Mouse (Mus musculus) ES-E14 (cell line): ENCODE data around the gene Col4a3. TPM values are rescaled to one million over a fixed set of nuclear protein-coding genes. Genes with fewer than 3 reads are reported as not detected.
A peak's percentile ranks its signal among the peaks of the same experiment; 100 is the strongest.

Source experiments
- DNase-seq: peaks from one replicate; pipeline ENCODE4 v3.0.0-alpha.2; 2013; ENCODE audit warnings: low read depth, low spot score
- H3K27ac ChIP-seq: 2 replicates; pipeline ENCODE4 v1.5.1; 2012; ENCODE audit warnings: low read depth, mild to moderate bottlenecking, low read length, moderate library complexity, mixed read lengths; ENCODE audit not compliant: poor library complexity, insufficient read depth, severe bottlenecking
- H3K36me3 ChIP-seq: 2 replicates; pipeline ENCODE4 v1.6.1; 2012; ENCODE audit warnings: mild to moderate bottlenecking, low read length, moderate library complexity, mixed read lengths; ENCODE audit not compliant: control insufficient read depth, poor library complexity, insufficient read depth, severe bottlenecking
- H3K4me1 ChIP-seq, 2 experiments: fragments of 150-350 bp in 1 of 2; sonication (generic) in 1 of 2; 2 replicates each; pipeline ENCODE4 v1.6.1; 2012; ENCODE audit warnings: low read length in 2 of 2, mild to moderate bottlenecking in 1 of 2, mixed read lengths in 1 of 2; ENCODE audit not compliant: control insufficient read depth in 2 of 2, insufficient read depth in 2 of 2, poor library complexity in 1 of 2
- H3K4me3 ChIP-seq, 2 experiments: fragments of 150-350 bp in 1 of 2; sonication (generic) in 1 of 2; 2 replicates each; pipeline ENCODE4 v1.5.1; 2012; ENCODE audit warnings: low read length in 2 of 2, low read depth in 1 of 2, mild to moderate bottlenecking in 1 of 2, mixed read lengths in 1 of 2; ENCODE audit not compliant: insufficient read depth in 1 of 2, poor library complexity in 1 of 2, severe bottlenecking in 1 of 2
- H3K9ac ChIP-seq: 2 replicates; pipeline ENCODE4 v1.6.1; 2012; ENCODE audit warnings: low read depth, mild to moderate bottlenecking, low read length, mixed read lengths; ENCODE audit not compliant: poor library complexity, insufficient read depth, severe bottlenecking
- H3K9me3 ChIP-seq: fragments of 150-350 bp; sonication (generic); 2 replicates; pipeline ENCODE4 v1.6.1; 2012; ENCODE audit warnings: low read depth, mild to moderate bottlenecking, low read length; ENCODE audit not compliant: control insufficient read depth, insufficient read depth
- CHD2 ChIP-seq: IDR thresholded peaks from 2 replicates; pipeline ENCODE4 v1.6.1; 2014; ENCODE audit warnings: mild to moderate bottlenecking, low read depth, low read length, inconsistent platforms
- HCFC1 ChIP-seq: IDR thresholded peaks from 2 replicates; pipeline ENCODE4 v1.6.1; 2012; ENCODE audit warnings: low read length, inconsistent platforms, borderline replicate concordance; ENCODE audit not compliant: insufficient read depth
- MAFK ChIP-seq: IDR thresholded peaks from 2 replicates; pipeline ENCODE4 v1.6.1; 2014; ENCODE audit warnings: mild to moderate bottlenecking, low read depth, low read length, inconsistent platforms; ENCODE audit not compliant: insufficient read depth
- ZC3H11A ChIP-seq: IDR thresholded peaks from 2 replicates; pipeline ENCODE4 v1.6.1; 2012; ENCODE audit warnings: low read depth, mild to moderate bottlenecking, inconsistent platforms, low read length, borderline replicate concordance
- ZNF384 ChIP-seq: IDR thresholded peaks from 2 replicates; pipeline ENCODE4 v1.6.1; 2012; ENCODE audit warnings: low read depth, low read length, inconsistent platforms
- in situ Hi-C, 2 experiments: fragments of 600-800 bp; cut with MboI; formaldehyde crosslinking; loops; one replicate each; pipeline ENCODE4 v1.15.1; 2025; ENCODE audit warnings: low sequenced_read_pairs in 2 of 2, inconsistent platforms in 1 of 2; ENCODE audit not compliant: unreplicated experiment in 2 of 2
- total RNA-seq: library from RNA; depleted of rRNA; stranded (reverse); fragments of 300-350 nt; gene quantifications from 2 replicates; pipeline ENCODE4 v1.2.3, GENCODE M21; 2012

The Col4a3 gene
- total RNA-seq, 1 experiment = not detected

- no peak for TF ChIP-seq CHD2
- TF ChIP-seq ZNF384 = no peak
- TF ChIP-seq HCFC1 = no peak
- TF ChIP-seq ZC3H11A = no peak
- TF ChIP-seq MAFK = no peak
- no peak overlapping the region for H3K27ac ChIP-seq
- no peak overlapping the region for H3K4me3 ChIP-seq
- DNase-seq = no peak
- no peak overlapping the region for H3K9ac ChIP-seq
- no peaks in the 10 kb centered on the region for H3K36me3 ChIP-seq
- no peaks in the 10 kb centered on the region for H3K9me3 ChIP-seq
- H3K4me1 ChIP-seq = no peaks in the 10 kb centered on the region
- in situ Hi-C loops = no loop called here
These were observed 17.3 kb upstream of the Col4a3 start for GRCm38 (mm10) chr1:82569405-82569804.

DNA sequence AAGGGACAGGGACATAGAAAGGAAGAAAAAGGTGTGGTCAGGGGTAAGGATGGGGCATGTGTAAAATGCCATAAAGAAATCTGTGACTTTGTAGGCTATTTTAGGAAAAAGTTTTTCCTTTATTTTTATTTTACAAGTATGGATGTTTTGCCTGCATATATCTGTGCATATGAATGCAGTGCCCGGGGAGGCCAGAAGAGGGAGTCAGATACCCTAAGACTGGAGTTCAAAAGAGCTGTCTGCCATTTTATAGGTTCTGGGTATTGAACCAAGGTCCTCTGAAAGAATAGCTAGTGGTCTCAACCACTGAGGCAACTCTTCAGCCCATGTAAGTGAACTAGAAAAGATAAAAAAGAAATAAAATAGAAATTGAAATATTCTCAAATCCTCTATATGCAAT is 15.0 kb upstream of the Col4a3 start:
- DNase-seq = no peak
- TF ChIP-seq HCFC1 (no peak), MAFK (no peak), CHD2 (no peak), ZNF384 (no peak), ZC3H11A (0 out of 2 replicates have a peak, but pooled peaks have one; percentile 7)
- Histone ChIP-seq H3K9ac (no peak overlapping the region), H3K4me1 (no peaks in the 10 kb centered on the region), H3K9me3 (no peaks in the 10 kb centered on the region), H3K36me3 (no peaks in the 10 kb centered on the region), H3K4me3 (no peak overlapping the region), H3K27ac (no peak overlapping the region)
- in situ Hi-C loops = no loop called here

GRCm38 (mm10) chr1:82575681-82576080 is 11.0 kb upstream of the Col4a3 start:
- Histone ChIP-seq H3K9ac (no peak overlapping the region), H3K4me3 (no peak overlapping the region), H3K36me3 (no peaks in the 10 kb centered on the region; the same call in 1 of the 2 replicates), H3K9me3 (no peaks in the 10 kb centered on the region), H3K4me1 (no peaks in the 10 kb centered on the region), H3K27ac (no peak overlapping the region)
- in situ Hi-C loops = no loop called here
- no peak for TF ChIP-seq ZNF384
- no peak for TF ChIP-seq HCFC1
- TF ChIP-seq MAFK = no peak
- no peak for TF ChIP-seq ZC3H11A
- TF ChIP-seq CHD2 = no peak
- no peak for DNase-seq

GRCm38 (mm10) chr1:82576182-82576581 is 10.5 kb upstream of the Col4a3 start:
- Histone ChIP-seq H3K27ac (no peak overlapping the region), H3K9me3 (no peaks in the 10 kb centered on the region), H3K4me1 (no peaks in the 10 kb centered on the region), H3K4me3 (no peak overlapping the region), H3K36me3 (no peaks in the 10 kb centered on the region; the same call in 1 of the 2 replicates), H3K9ac (no peak overlapping the region)
- DNase-seq = no peak
- TF ChIP-seq HCFC1 = no peak
- no peak for TF ChIP-seq ZC3H11A
- no peak for TF ChIP-seq MAFK
- TF ChIP-seq ZNF384 = no peak
- no peak for TF ChIP-seq CHD2
- in situ Hi-C loops = no loop called here

DNA sequence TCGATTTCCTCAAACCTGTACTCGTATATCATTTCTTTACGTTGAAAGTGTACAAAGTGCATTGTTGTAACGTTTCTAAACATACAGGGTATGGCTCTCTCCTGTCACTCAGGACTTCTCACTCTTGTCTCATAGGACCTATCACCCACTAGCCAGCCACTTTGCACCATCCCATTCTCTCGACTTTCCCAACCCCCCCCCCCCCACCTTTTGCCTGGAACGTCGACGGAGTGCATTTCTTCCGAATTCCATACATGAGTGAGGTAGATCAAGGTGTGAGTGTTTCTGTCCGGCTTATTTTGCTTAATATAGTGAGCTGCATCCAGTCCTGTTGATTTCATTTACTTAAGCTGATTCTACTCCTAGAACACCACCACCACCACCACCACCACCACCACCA is 9.4 kb upstream of the Col4a3 start:
- Histone ChIP-seq H3K36me3 (no peaks in the 10 kb centered on the region; the same call in 1 of the 2 replicates), H3K9ac (no peak overlapping the region), H3K9me3 (no peaks in the 10 kb centered on the region), H3K27ac (no peak overlapping the region), H3K4me1 (no peaks in the 10 kb centered on the region), H3K4me3 (no peak overlapping the region)
- in situ Hi-C loops = no loop called here
- DNase-seq = no peak
- TF ChIP-seq CHD2 (no peak), HCFC1 (no peak), ZNF384 (no peak), MAFK (no peak), ZC3H11A (no peak)
